Mouse (Mus musculus): Measurements from ENCODE around the gene Prss28.
A peak's percentile ranks its signal among the peaks of the same experiment; 100 is the strongest.

The Prss28 gene

GRCm38 (mm10) chr17:25308346-25308745 lies at the start of gene Prss28:
Gene Prss28 (plus strand): TSS chr17:25308646.
- no peak for DNase-seq (ENCODE audit: low spot score in 2 of 2)

DNA sequence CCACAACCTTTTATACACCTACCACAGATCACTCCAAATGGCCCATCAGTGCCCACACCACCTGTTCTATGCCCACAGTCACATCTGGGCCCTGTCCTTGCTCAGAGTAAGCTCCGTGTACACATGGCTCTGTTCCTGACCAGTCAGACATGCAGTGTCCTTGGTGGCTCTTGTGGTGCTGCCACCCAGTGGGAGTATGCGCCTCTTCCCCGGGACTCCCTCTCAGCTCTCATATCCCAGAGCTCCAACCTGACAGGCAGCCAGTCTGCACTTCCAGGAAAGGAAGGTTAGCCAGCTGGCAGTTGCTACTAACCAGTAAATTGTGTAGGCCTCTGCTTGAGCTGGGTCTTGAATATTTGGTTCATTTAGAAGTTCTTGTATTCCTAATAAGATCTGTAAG lies 44.0 kb upstream of the Prss28 start:
- no peak for DNase-seq (ENCODE audit: low spot score in 2 of 2)

- no peak for DNase-seq (ENCODE audit: low spot score in 2 of 2)
Observed at GRCm38 (mm10) chr17:25270795-25271335, 37.6 kb upstream of the Prss28 start.

DNA sequence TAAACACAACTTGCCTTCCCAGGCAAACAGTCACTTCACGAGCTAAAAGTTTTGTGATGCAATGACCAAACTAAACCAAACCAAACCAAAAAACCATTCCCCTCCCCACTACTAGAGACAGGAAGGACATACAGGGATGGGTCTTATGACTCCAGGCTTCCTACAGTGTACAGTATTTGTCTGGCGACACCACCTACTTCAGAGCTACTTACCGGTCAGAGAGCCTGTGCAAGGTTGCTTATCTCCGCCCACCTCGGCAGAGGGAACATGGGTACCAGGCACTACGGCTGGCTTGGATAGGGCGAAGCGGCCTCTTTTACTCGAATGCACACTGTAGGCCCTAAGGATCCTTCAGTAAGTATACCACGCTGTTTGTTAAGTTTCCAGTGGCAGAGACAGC lies 36.1 kb upstream of the Prss28 start:
- no peak for DNase-seq (ENCODE audit: low spot score in 2 of 2)

DNA sequence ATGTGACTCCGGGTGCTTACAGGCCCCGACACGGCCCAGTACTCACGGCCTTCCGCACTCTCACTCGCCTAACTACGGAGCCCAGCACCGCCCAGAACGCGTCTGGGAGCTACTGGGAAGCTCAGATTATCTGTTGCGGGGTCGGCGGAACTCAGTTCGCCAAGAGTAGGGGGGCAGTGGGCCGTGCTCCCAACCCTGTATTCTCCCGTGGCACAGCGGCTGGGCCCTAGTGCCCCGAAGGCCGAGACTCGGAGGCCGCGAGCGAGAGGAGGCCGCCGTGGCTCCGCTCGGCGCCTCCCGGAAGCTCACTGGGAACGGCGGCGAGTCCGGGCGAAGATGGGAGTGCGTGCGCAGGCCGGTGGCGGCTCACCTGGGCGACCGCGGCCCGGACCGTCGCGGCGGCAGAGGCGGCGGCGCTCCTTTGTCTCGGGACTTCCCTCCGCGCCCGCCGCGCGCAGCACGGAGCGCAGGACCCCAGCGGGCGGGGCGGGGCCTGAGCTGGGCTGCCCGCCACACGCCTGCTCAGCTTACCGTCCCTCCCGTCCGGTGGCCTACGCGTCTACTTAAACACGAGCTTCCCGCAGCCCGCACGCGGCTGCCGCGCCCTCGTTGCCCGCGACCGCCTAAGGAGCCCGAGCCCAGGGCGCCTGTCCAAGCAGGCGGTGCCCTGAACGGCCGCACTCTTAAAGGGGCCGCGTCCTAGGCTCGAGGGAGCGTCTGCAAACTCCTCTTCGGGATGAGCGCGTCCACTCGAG lies 35.3 kb upstream of the Prss28 start:
- peak; percentile 59 to 78 for DNase-seq (ENCODE audit: low spot score in 2 of 2)

DNA sequence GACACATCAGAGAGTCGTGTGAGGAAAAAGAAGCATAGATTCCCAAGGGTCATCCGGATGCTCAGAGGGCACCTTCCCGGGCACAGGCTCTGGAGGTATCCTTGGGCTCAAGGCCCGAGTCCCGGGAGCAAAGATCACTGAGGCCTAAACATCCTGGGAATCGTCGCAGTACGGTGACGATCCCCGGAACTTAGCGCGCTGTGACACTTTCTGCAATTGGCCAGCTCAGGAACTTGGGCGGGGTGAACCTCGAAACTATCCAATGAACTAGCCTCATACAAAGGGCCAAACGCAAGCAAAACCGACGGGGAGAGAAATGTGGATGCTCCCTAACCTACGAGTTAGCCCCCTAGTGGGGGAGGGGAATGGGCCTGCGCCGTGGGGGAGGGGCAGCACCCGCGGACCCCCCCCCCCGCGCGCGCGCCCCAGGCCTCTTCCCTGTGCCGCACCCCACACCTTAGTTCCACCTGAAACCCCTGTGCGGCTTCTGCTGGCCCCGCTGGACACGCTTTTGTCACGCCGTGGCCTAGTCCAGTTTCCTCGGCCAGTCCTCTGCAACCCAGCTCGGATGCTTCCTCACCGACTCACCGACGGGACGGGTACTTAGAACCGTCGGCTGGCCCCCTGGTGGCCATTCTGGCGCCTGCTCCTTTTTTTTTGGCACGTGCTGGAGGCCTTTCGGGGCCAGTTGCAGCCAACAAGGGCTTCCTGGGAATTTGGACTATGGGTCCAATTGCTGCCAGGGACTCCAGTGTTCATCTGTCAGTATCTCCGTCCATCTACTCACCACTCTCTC lies 34.5 kb upstream of the Prss28 start:
- peak; percentile 85 to 98 for DNase-seq (ENCODE audit: low spot score in 2 of 2)

DNA sequence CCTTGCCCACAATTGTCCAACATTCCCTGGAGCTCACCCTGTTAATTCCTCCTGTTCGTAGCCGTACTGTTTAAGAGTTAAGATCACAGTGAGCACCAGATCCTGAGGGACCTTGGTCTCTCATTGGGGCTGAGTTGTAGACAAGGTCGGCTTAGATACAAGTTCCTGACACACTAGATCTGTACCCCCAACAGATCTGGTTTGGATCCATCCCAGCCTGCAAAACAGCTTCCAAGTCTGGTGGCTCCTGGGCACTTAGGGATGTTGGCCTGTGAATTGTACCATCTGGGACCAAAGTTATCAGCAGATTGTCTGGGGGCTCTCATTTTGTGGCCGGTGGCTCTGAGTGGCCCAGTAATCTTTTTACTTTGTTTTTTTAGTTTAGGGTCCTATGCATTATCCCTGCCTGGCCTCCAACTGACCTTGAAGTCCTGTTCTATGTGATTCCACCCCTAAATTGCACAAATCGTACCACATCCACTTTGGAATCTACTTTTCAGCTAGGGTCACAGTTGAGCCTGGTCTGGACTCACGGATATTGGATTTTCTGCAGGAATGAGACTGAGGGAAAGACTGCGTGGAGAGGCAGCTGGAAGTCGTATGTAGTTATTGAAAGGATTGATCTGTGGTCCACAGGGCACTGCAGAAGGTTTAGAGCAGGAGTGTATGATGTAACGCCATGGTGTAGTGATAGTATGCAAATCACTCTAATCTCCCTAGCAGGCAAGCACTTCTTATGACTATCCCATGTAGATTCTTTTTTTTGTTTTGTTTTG lies 33.7 kb upstream of the Prss28 start, which contains the start of gene Ube2i:
Gene Ube2i, minus strand, starts transcription at position 52 of the 776 bp plus-strand sequence.
- DNase-seq (ENCODE audit: low spot score in 2 of 2): no peak

DNA sequence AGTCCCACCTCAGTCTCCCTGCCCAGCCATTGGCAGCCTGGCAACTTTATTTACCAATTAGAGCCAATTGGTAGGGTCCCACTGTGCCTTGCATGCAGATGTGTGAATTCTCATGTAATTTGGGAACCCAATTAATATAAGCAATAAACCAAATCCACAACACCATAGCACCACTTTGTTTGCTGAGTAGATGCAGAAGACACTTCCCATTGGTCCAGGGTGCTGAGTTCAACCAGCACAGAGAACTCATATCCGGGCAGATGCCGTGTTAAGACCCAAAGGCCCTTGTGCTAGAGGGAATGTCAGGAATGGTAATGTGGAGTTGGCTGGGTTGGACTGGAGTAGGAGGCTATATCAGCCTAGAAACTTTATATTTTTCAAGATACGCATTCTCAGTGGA lies 32.6 kb upstream of the Prss28 start:
- no peak for DNase-seq (ENCODE audit: low spot score in 2 of 2)

- no peak for DNase-seq (ENCODE audit: low spot score in 2 of 2)
Observed at GRCm38 (mm10) chr17:25282133-25282532, 26.3 kb upstream of the Prss28 start.

DNA sequence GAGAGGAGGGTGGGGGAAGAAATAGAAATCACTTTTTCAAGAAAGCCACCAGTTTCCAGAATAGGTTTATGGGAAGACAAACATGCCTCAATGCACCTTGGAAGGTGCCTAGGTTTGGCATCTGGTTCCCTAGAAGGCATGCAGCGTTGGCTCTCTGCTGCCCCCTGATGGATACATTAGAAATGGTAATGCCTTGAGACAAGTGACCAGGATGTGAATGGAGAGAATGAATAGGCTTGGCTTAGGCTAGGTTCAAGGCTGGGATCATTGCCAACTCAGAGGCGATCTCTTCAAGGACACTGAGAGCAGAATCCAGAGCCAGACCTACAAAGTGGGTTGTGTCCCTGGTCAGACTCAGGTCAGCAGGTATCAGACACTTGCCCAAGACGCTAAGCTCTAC lies 23.4 kb upstream of the Prss28 start:
- DNase-seq (ENCODE audit: low spot score in 2 of 2): peak; percentile 38 to 80

DNA sequence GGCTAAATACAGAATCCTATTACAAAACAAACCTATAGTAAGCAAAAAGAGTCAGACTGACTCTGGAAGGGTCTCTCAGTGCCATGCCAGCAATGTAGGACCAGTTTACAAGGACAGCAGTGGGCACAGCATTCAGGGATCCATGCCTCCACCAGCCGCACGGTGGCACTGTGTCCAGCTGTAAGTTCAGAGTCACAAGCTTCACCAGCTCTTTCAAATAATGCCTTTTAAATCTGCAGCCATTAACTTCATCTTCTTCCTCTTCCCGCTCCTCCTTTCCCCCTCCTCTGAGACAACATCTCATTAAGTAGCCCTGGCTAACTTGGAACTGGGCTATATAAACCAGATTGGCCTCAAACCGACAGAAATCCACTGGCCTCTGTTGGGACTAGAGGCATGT lies 19.6 kb upstream of the Prss28 start:
- DNase-seq (ENCODE audit: low spot score in 2 of 2): peak in 1 of 2 experiments; percentile 56

- DNase-seq (ENCODE audit: low spot score in 2 of 2): no peak
Observed at GRCm38 (mm10) chr17:25290411-25290810, 18.0 kb upstream of the Prss28 start.

- no peak for DNase-seq (ENCODE audit: low spot score in 2 of 2)
Observed at GRCm38 (mm10) chr17:25293495-25293894, 15.0 kb upstream of the Prss28 start.

DNA sequence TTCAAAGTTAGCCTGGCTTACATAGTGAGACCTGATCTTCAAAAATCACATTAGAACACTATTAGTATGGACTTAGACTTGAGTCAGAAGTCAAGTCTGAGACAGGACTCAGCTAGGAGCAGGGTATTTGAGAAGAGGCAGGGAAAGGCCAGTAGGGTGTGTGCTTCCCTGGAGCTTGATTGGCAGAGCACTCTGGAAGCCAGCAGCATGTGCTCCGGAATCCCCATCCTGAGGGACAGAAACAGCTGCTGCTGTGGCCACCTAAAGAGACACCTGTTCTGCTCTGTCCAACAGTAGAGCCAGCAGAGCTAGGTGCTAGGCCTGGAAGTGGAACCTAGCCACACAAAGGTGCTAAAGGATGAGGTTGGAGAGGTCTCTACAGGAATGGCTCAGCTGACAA lies 14.3 kb upstream of the Prss28 start:
- DNase-seq (ENCODE audit: low spot score in 2 of 2): no peak

GRCm38 (mm10) chr17:25298094-25298493 lies 10.4 kb upstream of the Prss28 start, which contains the start of gene Prss34:
Gene Prss34 (plus strand): TSS chr17:25298394.
- no peak for DNase-seq (ENCODE audit: low spot score in 2 of 2)

- DNase-seq (ENCODE audit: low spot score in 2 of 2): no peak
Observed at GRCm38 (mm10) chr17:25318354-25318753, 9.9 kb downstream of the Prss28 start, which contains the start of gene Prss29. Gene Prss29 (plus strand): TSS chr17:25318654.

- no peak for DNase-seq (ENCODE audit: low spot score in 2 of 2)
Observed at GRCm38 (mm10) chr17:25320819-25321218, 12.4 kb downstream of the Prss28 start.

DNA sequence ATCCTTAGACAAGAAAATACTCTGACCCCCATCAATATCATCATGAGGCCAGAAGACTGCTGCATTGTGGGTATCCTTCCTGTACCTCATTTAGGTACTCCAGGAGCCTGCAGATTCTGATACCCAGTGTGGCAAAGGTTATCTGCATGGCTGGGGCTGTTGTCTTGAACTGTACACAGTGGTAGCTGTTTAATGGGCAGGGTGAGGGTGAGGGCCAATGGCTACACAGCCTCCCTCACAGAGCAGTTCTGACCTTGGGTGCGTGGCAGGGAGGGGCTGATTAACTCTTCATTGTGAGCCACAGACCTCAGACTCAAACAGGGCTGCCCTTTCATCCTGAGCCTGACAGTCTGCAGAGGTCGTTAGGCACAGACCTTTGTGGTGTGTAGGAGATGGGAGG lies 14.5 kb downstream of the Prss28 start:
- no peak for DNase-seq (ENCODE audit: low spot score in 2 of 2)

DNA sequence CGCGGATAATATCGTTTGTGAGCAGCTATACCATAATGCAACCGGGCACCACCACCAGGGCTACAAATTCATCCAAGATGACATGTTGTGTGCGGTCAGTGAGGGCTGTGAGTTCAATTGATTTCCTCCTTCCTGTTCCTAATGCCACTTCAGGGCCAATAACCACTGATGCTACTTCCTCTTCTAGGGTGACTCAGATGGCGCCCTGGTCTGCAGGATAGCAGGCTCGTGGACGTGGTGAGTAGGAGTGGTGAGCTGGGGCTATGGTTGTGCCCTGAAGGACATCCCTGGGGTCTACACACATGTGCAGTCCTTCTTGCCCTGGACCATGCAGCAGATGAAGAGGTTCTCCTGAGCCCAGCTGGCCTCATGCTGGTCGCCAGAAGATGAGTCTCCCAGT lies 23.9 kb downstream of the Prss28 start:
- DNase-seq (ENCODE audit: low spot score in 2 of 2): no peak

DNA sequence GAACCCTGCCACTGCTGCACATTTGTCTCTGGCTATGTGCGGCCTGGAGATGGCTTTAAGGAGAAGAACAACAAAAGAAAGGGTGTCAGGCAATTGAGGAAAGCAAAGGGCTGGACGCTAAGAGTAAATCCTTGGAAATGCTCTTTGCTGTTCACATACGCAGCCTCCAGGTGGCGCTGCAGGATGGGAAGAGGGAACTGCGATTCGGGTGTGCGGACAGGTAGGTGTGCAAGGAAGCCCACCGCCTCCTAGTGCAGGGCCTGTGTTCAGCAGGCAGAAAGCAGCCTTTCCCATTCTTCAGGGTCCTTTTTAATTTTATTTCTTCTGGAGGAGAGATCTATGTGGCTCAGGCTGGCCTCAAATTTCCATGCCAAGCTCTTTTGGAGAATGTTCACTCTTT lies 25.5 kb downstream of the Prss28 start:
- DNase-seq (ENCODE audit: low spot score in 2 of 2): peak; percentile 60 to 78

DNA sequence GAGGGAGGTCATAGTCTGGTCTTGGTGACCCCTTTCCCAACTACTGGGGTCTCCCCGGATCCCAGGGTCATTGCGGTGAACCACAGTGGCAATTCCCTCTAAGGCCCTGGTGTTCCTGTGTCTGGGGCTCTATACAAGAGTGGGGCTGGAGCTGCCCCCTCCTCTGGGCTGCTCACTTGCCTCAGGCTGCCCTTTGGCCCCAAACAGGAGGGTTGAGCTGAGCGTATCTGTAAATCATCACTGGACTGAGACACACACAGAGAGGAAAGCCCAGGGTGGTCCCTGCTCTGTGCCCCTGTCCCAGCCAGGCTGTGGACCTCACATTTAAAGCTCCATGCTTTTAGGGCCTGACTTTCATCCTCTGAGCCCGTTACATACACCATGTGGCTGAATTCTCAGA lies 29.8 kb downstream of the Prss28 start:
- DNase-seq (ENCODE audit: low spot score in 2 of 2): no peak

GRCm38 (mm10) chr17:25340003-25340402 lies 31.6 kb downstream of the Prss28 start:
- DNase-seq (ENCODE audit: low spot score in 2 of 2): no peak
